Mouse (Mus musculus) forebrain, postnatal 0 days (tissue): ENCODE data around the gene Wnt5b. TPM values are rescaled to one million over a fixed set of nuclear protein-coding genes. Genes with fewer than 3 reads are reported as not detected.

ENCODE experiments used
- ATAC-seq: fragments of 200-750 bp; cut with Nextera tagmentation; 2 replicates; pipeline ENCODE4 v1.8.0; 2017; ENCODE audit warnings: mild to moderate bottlenecking, moderate library complexity
- DNase-seq: peaks from one replicate; pipeline ENCODE4 v3.0.0-alpha.2; 2015
- H3K27ac ChIP-seq: fragments of 300-500 bp; sonication (generic); 2 replicates; pipeline ENCODE4 v1.5.1; 2014; ENCODE audit warnings: low read depth, mild to moderate bottlenecking, antibody characterized with exemption, low read length, moderate library complexity, mixed read lengths
- H3K27me3 ChIP-seq: fragments of 300-500 bp; sonication (generic); 2 replicates; pipeline ENCODE4 v1.6.1; 2014; ENCODE audit warnings: mild to moderate bottlenecking, low read length, mixed read lengths; ENCODE audit not compliant: insufficient read depth
- H3K36me3 ChIP-seq: fragments of 300-500 bp; sonication (generic); 2 replicates; pipeline ENCODE4 v1.6.1; 2014; ENCODE audit warnings: mild to moderate bottlenecking, moderate library complexity; ENCODE audit not compliant: insufficient read depth
- H3K4me1 ChIP-seq: fragments of 300-500 bp; sonication (generic); 2 replicates; pipeline ENCODE4 v1.6.1; 2014; ENCODE audit warnings: antibody characterized with exemption; ENCODE audit not compliant: insufficient read depth
- H3K4me2 ChIP-seq: fragments of 300-500 bp; sonication (generic); 2 replicates; pipeline ENCODE4 v1.6.1; 2014; ENCODE audit warnings: low read depth, mild to moderate bottlenecking, moderate library complexity
- H3K4me3 ChIP-seq: fragments of 300-500 bp; sonication (generic); 2 replicates; pipeline ENCODE4 v1.5.1; 2014; ENCODE audit warnings: low read depth, low read length, mixed read lengths
- H3K9ac ChIP-seq: fragments of 300-500 bp; sonication (generic); 2 replicates; pipeline ENCODE4 v1.6.1; 2014; ENCODE audit warnings: mild to moderate bottlenecking
- H3K9me3 ChIP-seq: fragments of 300-500 bp; sonication (generic); 2 replicates; pipeline ENCODE4 v1.6.1; 2016; ENCODE audit warnings: low read length
- CTCF ChIP-seq: sonication (generic); IDR thresholded peaks from 2 replicates; pipeline ENCODE4 v1.5.1; 2016; ENCODE audit warnings: antibody characterized with exemption, control low read depth, low read depth
- WGBS: fragments of 180-500 bp; shearing (Covaris S2); extraction: QIAGEN DNeasy Blood & Tissue Kit; methylation state at CpG from one replicate; pipeline ENCODE4 v1.1.7; 2014; 5-methylcytosine and 5-hydroxymethylcytosine counted together
- polyA plus RNA-seq: library from polyadenylated mRNA; unstranded; fragments of >200 nt; fragmentation: Nextera tagmentation; extraction: Ambion mirVana; gene quantifications from 2 replicates; pipeline ENCODE4 v1.2.1, GENCODE M21; 2015
- total RNA-seq: library from RNA; depleted of rRNA; stranded (reverse); fragments of >200 nt; gene quantifications from 2 replicates; pipeline ENCODE4 v1.2.3, GENCODE M21; 2014

The Wnt5b gene
- total and polyA plus RNA-seq, 2 experiments from 2014 or later: 2.2 to 3.1 TPM

DNA sequence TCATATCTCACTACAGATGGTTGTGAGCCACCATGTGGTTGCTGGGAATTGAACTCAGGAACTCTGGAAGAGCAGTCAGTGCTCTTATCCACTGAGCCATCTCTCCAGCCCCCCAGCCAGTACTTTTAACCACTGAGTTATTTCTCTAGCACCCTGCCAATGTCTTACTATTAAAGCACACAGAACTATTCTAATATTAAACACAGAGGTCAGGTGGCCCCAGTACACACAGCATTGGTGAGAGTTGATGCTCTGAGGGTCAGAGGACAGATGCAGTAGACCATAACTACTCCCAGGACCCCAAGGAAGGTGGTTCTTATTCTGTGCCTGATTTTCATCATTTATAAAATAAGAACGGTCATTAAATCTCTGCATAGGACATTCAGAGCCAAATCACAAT, 78.0 kb downstream of the Wnt5b start:
- no peak for TF ChIP-seq CTCF
- 97% methylated on average over 1 of the region's 1 CpGs for WGBS
- H3K9ac ChIP-seq: no peak overlapping the region
- no peak for ATAC-seq
- no peak overlapping the region for H3K4me3 ChIP-seq
- H3K9me3 ChIP-seq: no peaks in the 10 kb centered on the region
- no peak overlapping the region for H3K27ac ChIP-seq
- no peaks in the 10 kb centered on the region for H3K36me3 ChIP-seq
- no peak for DNase-seq
- H3K27me3 ChIP-seq: no peaks in the 10 kb centered on the region
- H3K4me1 ChIP-seq: no peaks in the 10 kb centered on the region
- no peak overlapping the region for H3K4me2 ChIP-seq

DNA sequence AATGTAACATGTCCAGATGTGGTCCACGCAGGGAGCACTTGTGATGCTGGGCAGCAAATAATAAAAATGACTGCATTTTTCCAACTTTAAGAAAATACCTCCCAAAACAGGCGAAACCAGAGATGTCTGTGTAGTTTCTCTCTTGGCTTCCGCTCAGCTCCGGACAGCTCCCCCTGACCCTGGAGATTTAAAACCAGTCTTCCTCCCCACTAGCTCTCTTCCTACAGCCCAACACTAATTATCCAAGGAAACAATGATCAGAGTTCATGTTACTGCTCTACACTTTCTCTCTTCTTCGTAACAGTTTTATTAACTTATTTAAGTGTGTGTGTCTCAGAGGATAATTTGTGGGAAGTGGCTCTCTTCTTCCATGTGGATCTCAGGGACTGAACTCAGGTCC, 83.8 kb downstream of the Wnt5b start:
- H3K4me2 ChIP-seq: no peak overlapping the region
- no peak for DNase-seq
- 90% methylated on average over 5 of the region's 5 CpGs for WGBS
- no peak for TF ChIP-seq CTCF
- H3K9me3 ChIP-seq: no peaks in the 10 kb centered on the region
- H3K4me1 ChIP-seq: no peaks in the 10 kb centered on the region
- no peak overlapping the region for H3K9ac ChIP-seq
- ATAC-seq: no peak
- H3K27ac ChIP-seq: no peak overlapping the region
- no peak overlapping the region for H3K4me3 ChIP-seq
- H3K27me3 ChIP-seq: no peaks in the 10 kb centered on the region
- H3K36me3 ChIP-seq: no peaks in the 10 kb centered on the region

DNA sequence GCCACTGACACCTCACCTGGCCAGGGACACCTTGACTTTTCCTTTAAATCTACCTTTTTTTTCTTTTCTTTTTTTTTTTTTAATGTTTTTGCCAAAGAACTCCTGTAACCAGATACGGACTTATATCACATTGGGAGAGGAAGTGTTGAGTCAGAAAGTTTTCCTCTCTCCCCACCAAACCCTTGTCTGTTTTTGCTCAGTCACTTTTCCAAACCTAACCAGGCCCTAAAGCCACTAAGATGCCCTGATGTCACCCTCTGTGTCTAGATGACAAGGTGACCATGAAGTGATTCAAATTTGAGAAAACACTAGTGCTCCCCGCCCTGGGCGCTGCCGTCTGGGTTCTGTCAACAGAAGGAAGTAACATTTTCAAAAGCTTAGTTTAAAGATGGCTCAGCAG, 85.1 kb downstream of the Wnt5b start:
- TF ChIP-seq CTCF: no peak
- Histone ChIP-seq H3K4me1 (no peaks in the 10 kb centered on the region), H3K9me3 (no peaks in the 10 kb centered on the region), H3K27ac (no peak overlapping the region), H3K4me3 (no peak overlapping the region), H3K27me3 (no peaks in the 10 kb centered on the region), H3K4me2 (no peak overlapping the region), H3K36me3 (no peaks in the 10 kb centered on the region), H3K9ac (no peak overlapping the region)
- no peak for DNase-seq
- no peak for ATAC-seq
- 88% methylated on average over 4 of the region's 4 CpGs for WGBS

DNA sequence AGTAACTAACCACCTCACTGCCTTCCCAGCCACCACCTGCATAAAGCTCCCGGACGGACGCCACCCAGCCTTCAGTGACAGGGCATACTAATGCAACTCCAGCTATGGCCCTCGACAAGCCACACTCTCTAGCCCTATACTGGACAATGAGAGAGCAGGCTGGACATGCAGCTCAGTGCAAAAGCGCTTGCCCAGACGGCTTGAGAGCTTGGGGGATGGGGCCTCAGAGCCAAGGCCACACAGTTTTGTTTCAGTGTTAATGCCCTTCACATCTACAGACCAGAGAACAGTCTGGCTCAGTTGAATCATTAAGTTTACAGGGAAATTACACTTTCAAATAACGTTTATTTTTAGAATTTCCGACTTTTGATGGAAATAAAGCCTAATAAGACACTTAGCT, 86.0 kb downstream of the Wnt5b start:
- no peaks in the 10 kb centered on the region for H3K27me3 ChIP-seq
- no peaks in the 10 kb centered on the region for H3K4me1 ChIP-seq
- TF ChIP-seq CTCF: no peak
- DNase-seq: no peak
- H3K4me3 ChIP-seq: no peak overlapping the region
- no peak overlapping the region for H3K27ac ChIP-seq
- no peak overlapping the region for H3K9ac ChIP-seq
- no peak for ATAC-seq
- H3K4me2 ChIP-seq: no peak overlapping the region
- no peaks in the 10 kb centered on the region for H3K9me3 ChIP-seq
- no peaks in the 10 kb centered on the region for H3K36me3 ChIP-seq
- 64% methylated on average over 8 of the region's 8 CpGs for WGBS

DNA sequence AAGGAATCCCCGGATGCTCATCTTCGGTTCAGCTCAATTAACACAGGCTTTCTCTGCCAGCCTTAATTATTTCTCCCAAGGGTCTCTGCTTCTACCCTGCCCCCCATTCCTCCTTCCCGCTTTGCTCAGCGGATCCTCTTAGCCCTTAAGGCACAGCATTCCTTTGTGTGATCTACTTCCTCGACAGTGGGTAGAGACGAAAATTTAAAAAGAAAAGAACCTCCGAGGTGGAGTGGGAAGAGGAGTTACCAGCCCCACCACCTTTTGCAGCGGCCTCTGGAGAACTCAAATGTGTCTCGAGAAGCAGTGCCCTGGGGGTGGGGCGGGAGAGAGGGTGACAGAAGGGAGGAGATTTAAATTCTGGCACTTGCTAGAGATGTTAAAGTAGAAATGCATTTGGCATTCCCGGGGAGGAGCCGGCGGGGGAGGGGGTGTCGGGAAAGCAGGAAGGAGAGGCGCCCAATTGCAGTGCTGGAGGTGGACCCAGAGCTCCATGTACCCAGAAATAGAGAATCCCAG, 92.1 kb downstream of the Wnt5b start:
- peaks cover 17% of the 10 kb centered on the region for H3K4me1 ChIP-seq
- DNase-seq (peak; percentile 92), ATAC-seq (peak; percentile 90)
- WGBS: 2% methylated on average over 15 of the region's 15 CpGs
- TF ChIP-seq CTCF: no peak
- H3K9ac ChIP-seq: peak overlapping the region; percentile 56
- H3K27ac ChIP-seq: peak overlapping the region; percentile 93
- no peaks in the 10 kb centered on the region for H3K27me3 ChIP-seq
- H3K9me3 ChIP-seq: no peaks in the 10 kb centered on the region
- H3K36me3 ChIP-seq: no peaks in the 10 kb centered on the region
- peak overlapping the region; percentile 75 for H3K4me2 ChIP-seq
- H3K4me3 ChIP-seq: peak overlapping the region; percentile 35

DNA sequence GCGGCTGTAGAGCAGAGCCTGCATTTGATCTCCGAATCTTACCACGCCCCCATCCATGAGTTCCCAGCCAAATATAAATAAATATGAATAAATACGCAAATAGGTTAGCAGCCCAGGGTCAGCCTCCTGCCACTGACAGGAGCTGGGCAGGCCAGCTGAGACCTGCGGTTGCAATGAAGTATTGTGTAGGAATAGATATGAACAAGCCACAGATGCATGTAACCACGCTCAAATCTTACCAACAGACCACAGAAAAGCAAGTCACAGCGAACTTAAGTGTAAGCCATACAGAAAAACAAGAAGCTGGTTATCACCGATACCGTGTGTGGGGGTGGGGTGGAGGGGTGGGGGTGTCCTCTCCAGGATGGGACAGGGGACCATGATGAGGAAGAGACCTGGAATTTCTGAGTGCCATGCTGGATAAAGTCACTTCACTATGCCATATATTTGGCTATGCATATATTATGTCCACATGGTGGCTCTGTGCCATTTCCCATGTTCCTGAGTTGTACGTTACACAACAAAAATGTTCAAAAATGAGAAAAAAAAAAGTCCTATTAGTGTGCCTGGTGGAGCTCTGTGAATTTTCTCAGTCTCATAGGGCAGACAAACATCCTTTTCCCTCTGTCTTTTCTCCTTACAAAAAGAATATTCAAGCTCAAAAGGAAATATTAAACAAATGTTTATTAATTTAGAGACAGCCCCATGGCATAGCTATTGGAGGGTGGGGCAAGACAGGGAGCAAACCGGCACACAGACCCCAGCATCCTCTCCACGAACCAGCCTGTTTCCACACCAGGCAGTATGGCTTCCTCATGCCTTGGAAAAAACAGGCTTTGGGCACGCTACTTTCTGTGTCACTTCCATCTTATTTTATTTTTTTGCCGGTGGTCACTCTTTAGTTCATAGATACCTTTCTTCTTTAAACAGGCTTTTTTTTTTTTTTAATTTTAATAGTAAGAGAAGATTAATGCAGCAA, 92.9 kb downstream of the Wnt5b start:
- TF ChIP-seq CTCF: no peak
- peak overlapping the region; percentile 75 for H3K4me2 ChIP-seq
- ATAC-seq: peak; percentile 52; the same call in 1 of the 2 replicates
- 43% methylated on average over 14 of the region's 14 CpGs for WGBS
- peak overlapping the region; percentile 35; the same call in 1 of the 2 replicates for H3K4me3 ChIP-seq
- H3K27me3 ChIP-seq: no peaks in the 10 kb centered on the region
- no peaks in the 10 kb centered on the region for H3K9me3 ChIP-seq
- H3K36me3 ChIP-seq: no peaks in the 10 kb centered on the region
- H3K27ac ChIP-seq: peak overlapping the region; percentile 93
- peak; percentile 61 for DNase-seq
- peaks cover 17% of the 10 kb centered on the region for H3K4me1 ChIP-seq
- peak overlapping the region; percentile 56; the same call in 1 of the 2 replicates for H3K9ac ChIP-seq

DNA sequence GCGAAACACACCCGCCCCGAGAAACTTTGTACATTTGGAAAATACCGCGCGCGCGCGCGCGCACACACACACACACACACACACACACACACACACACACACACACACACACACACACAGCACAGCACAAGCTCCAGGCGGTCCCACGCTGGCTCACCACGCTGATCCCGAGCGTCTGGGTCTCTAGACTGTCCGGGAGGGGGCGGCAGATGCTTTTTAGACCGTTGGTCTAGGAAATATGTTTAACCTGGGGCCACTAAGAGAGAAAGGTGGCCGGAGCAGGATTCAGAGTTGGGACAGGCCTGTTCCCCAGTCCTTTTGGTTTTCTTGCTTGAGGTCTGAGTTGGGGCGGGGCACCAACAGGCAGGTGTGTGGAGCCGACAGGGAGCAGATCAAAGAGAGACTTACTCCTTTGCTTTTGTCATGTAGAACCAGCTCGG, 95.1 kb downstream of the Wnt5b start:
- Histone ChIP-seq H3K9ac (no peak overlapping the region), H3K36me3 (no peaks in the 10 kb centered on the region), H3K27ac (no peak overlapping the region), H3K4me2 (peak overlapping the region; percentile 54), H3K4me3 (peak overlapping the region; percentile 21), H3K9me3 (no peaks in the 10 kb centered on the region), H3K4me1 (peaks cover 17% of the 10 kb centered on the region), H3K27me3 (no peaks in the 10 kb centered on the region)
- WGBS: 10% methylated on average over 22 of the region's 23 CpGs
- ATAC-seq (no peak), DNase-seq (peak; percentile 59)
- TF ChIP-seq CTCF: peak; percentile 56
